Mouse (Mus musculus) macrophage (primary cell): Measurements from ENCODE around the gene Pars2. TPM values are rescaled to one million over a fixed set of nuclear protein-coding genes. Genes with fewer than 3 reads are reported as not detected.

Experiments used
- H3K27ac ChIP-seq: fragments of 350-480 bp; formaldehyde crosslinking; 2 replicates; pipeline ENCODE4 v1.9.0; 2021
- H3K36me3 ChIP-seq: fragments of 350-480 bp; formaldehyde crosslinking; 2 replicates; pipeline ENCODE4 v1.9.0; 2021; ENCODE audit errors: inconsistent target
- H3K4me3 ChIP-seq: fragments of 350-480 bp; formaldehyde crosslinking; 2 replicates; pipeline ENCODE4 v1.9.0; 2021; ENCODE audit errors: inconsistent target
- H3K79me2 ChIP-seq: fragments of 350-480 bp; formaldehyde crosslinking; 2 replicates; pipeline ENCODE4 v1.9.0; 2021; ENCODE audit errors: inconsistent target
- WGBS: methylation state at CpG from one replicate; pipeline ENCODE4 v1.1.7; 2026; ENCODE audit warnings: inconsistent platforms; ENCODE audit not compliant: missing documents; 5-methylcytosine and 5-hydroxymethylcytosine counted together
- polyA plus RNA-seq: library from polyadenylated mRNA; stranded (reverse); fragments of 250-400 nt; gene quantifications from 3 replicates; pipeline ENCODE4 v1.2.4, GENCODE M21; 2018; ENCODE audit warnings: inconsistent platforms

Pars2 gene
- polyA plus RNA-seq, 1 experiment from 2014 or later = 3.0 TPM

DNA sequence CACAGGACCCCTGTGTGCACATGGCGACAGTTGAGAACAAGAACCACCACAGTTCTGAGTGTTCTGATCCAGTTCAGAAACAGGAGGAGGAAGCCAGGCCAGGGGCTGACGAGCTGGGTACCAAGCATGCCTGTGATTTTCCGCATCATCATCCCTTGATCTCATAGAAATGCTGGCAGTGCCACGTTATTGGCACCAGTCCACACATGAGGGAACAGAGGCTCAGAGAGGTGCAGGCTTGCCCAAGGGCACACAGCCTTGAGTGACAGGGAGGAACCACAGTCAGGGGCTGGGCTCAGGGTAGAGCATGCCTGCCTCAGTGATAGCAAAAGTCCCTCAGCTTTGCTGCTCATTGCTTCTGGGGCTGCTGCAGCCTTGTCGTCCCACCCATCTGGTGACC lies 23.1 kb upstream of the Pars2 start:
- no peak overlapping the region for H3K27ac ChIP-seq
- no peaks in the 10 kb centered on the region for H3K36me3 ChIP-seq
- H3K4me3 ChIP-seq = no peak overlapping the region
- no peaks in the 10 kb centered on the region for H3K79me2 ChIP-seq
- 70% methylated on average over 5 of the region's 5 CpGs for WGBS

DNA sequence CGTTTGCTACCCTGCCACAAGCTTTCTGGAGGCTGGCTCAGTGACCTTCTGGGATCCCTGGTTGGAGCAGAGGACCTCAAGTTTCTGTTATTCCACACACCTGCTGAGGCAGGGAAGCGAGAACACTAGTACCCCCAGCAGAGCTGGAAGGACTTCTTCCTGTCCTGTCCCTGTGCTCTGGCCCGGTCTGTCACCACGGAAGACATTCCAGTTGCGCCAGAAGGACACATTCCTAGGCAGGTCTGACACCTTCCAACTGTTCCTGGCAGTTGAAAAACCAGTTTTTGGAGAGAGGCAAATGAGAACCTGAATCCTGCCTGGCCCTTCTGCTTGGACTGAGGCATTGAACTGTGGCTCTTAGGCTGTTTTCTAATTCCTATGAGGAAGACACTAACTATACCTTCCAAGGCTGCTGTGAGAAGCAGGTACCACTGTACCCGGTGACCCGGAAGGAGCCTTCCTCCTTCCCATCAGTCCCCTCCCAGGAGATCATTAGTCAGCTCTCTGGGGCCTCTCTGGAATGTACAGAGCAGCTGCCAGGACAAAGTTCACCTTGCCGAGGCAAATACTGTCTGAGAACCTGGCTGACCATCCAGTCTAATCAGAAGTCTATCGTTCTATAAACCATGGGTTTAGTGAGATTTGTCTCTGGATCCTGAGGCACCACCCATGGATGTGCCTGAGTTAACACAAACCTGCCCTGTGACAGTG lies 22.1 kb upstream of the Pars2 start:
- no peak overlapping the region for H3K4me3 ChIP-seq
- no peaks in the 10 kb centered on the region for H3K36me3 ChIP-seq
- no peaks in the 10 kb centered on the region for H3K79me2 ChIP-seq
- no peak overlapping the region for H3K27ac ChIP-seq
- WGBS = 49% methylated on average over 9 of the region's 9 CpGs

DNA sequence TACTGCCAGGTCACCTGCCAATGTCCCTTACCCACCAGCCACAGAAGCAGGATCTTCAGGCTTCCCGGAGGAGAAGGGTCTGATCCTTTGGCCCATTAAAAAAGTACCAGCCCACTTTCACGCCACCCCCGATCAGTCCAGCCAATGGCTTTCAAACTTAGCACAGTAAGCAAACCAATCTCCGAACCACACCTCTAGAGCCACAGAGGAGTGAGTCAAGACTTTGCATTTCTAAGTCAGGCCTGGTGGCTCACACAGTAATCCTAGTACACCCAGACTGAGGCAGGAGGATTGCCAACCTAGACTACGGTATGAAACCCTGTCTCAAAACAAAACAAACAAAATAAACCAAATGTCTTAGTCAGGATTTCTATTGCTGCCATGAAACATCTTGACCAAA lies 21.5 kb upstream of the Pars2 start:
- Histone ChIP-seq H3K36me3 (no peaks in the 10 kb centered on the region), H3K27ac (no peak overlapping the region), H3K79me2 (no peaks in the 10 kb centered on the region), H3K4me3 (no peak overlapping the region)
- 75% methylated on average over 5 of the region's 5 CpGs for WGBS

DNA sequence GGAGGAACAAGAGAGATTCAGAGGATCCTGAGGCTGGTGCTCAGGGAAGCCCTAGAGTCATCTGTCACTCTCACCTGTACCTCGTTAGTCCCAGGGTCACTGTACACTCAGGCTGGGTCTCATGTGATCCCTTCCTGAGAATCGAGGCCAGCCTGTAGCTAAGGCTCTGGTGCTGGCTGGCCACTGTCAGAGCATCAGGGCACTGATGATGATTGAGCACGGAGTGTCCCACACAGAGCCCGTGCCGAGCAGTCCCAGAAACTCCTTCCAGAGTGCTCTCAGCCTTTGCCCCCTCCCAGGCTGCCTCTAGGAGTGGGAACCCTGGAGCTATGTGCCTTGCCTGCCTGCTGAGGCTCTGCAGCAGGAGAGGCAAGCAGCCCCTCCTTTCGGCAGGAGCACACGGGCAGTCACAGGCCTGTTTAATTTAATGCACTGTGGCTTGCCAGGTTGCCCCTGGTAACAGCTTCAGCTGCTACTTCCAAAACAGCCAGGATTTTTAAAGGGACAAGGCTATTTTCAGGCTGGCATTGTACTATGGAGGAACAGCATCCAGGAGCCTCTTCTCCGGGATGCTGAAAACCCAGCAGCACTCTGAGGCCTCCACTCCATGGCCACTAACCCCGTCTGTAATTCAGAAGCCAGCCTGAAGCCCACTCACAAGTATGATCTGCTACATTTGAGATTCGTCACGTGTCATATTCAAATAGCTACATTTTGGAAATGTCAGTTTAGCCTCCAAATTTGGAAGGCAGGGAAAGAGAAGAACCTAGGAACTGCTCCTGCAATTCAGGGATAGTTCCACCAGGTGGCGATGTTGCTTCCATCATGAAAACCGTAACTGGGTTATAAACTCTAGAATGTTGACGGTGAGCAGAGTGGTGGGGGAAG lies 20.3 kb upstream of the Pars2 start:
- Histone ChIP-seq H3K36me3 (no peaks in the 10 kb centered on the region), H3K79me2 (no peaks in the 10 kb centered on the region), H3K4me3 (no peak overlapping the region), H3K27ac (no peak overlapping the region)
- whole genome bisulfite sequencing = 51% methylated on average over 14 of the region's 14 CpGs

DNA sequence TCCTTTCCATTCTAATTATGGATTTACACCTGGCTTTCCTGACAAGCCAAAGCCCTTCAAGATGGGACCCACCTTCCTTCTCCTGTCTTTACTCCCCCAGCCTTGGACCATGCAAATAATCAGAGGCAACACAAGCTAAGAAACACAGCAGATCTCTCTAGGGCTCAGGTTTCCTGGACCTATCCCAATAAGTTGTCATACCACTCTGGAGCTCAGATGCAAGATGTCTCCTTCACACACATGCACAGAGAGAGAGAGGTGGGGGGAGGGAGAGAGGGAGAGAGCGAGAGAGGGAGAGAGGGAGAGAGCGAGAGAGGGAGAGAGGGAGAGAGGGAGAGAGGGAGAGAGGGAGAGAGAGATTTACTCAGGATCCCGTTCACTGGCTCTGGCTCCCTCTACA lies 18.6 kb upstream of the Pars2 start:
- no peak overlapping the region for H3K27ac ChIP-seq
- no CpG with 5 or more reads among the region's 3 CpGs for WGBS
- no peaks in the 10 kb centered on the region for H3K79me2 ChIP-seq
- H3K4me3 ChIP-seq = no peak overlapping the region
- H3K36me3 ChIP-seq = no peaks in the 10 kb centered on the region

DNA sequence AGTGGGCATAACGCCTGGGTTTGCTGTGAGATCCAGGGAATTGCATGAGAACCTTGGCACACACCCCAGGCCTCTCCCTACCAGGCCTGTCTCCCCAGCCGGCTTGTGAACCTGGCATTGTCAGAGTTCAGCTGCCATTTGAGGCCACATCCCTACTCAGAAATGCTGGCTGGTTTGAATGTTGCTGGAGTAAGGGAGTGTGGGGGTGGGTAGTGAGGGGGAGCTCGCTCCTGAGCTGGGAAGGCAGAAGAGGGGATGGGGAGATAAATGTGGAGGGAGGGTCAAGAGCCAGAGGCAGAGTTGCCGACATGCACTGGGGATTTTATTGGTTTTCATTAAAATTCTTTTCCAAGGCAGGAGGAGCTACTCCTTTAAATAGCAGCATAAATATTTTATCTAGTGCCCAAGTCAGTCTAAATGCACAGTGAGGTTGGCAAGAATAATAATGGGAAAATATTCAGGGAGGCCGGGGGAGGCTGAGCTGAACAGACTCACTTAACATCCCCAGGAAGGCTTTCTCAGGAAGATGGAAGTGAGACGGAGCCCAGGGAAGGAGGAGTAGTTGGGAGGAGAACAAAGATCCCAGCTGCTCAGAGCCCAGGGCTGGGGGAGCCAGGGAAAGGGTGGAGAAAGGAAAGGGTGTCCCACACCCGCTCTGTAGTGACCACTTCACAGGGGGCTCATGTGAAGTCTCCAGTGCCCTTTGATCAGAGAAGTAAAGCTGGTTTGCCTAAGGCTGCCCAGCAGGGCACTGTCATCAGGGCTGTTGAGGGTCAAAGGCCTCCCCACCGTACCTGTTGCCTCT lies 17.4 kb upstream of the Pars2 start:
- 79% methylated on average over 8 of the region's 8 CpGs for WGBS
- H3K36me3 ChIP-seq = no peaks in the 10 kb centered on the region
- no peak overlapping the region for H3K4me3 ChIP-seq
- no peak overlapping the region for H3K27ac ChIP-seq
- H3K79me2 ChIP-seq = no peaks in the 10 kb centered on the region

DNA sequence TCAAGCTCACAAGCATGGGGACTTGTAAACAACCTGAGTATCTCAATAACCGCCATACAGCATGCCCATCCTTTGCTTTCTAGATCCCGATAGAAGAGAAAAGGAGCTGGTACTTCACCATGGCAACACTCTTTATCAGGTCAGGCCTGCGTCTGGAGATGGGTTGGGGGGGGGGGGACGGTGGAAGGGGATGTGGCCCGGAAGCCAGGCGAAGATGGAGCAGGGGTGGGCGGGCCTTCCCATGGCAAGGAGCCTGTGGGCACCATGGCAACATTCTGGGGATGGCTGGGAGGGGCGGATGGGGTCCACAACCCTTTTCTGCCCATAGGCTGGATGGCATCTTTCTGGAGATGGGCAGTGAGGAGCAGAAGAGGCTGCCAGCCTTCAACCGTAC lies 16.8 kb upstream of the Pars2 start:
- no peaks in the 10 kb centered on the region for H3K79me2 ChIP-seq
- no peaks in the 10 kb centered on the region for H3K36me3 ChIP-seq
- no peak overlapping the region for H3K4me3 ChIP-seq
- WGBS = 65% methylated on average over 9 of the region's 9 CpGs
- no peak overlapping the region for H3K27ac ChIP-seq

DNA sequence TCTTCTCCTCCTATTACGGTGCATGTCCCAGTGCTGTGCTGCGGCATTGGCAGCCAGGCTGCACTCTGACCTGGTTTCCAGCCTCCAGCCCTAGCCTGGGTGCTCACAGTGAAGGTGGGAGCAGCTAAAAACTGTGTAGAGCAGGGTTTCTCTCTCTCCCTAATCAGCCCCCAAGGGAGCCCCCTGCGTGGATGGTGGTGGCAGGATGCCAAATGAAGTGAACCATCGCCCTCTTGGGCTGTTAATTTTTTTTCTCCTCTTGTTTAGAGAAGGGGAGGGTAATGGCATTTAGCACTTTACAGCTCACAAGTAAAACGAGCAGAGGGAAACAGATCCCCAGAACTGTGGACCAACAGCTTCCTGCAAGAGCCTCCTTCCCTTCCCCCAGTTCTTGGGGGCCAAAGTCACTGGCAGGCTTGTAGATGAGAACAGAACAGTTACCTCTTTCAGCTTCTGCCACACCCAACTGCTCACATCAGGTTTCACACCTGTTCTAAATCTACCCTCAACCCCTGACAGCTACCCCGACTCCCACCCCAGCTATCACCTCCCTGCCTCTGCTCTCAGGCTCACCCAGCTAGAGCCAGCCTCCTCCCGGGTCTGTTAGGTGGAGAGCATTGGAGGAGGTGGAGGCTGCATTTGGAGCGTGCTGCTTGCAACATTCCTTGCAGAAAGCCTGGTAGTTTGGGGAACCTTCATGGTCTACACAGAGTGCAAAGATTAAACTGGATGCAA lies 7.2 kb upstream of the Pars2 start:
- Histone ChIP-seq H3K4me3 (no peak overlapping the region), H3K27ac (no peak overlapping the region)
- 25% methylated on average over 8 of the region's 8 CpGs for WGBS

DNA sequence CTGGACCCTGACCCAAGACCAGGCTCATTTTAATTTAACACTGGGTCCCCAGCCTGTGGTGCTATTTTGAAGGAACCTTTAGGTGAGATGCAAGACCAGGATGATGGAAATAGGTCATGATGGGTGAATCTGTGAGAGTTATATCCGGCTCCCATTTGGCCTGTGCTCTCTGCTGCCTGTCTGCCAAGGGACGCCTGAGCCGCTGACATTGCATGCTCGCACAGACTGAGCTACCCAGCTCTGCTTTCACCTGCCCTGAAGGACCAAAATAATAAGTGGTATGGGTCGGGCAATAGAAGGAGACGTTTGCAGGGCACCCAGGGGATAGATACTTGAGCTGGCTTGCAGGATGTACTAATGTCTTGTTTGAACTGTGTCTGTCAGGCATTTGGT lies 6.7 kb upstream of the Pars2 start:
- Histone ChIP-seq H3K4me3 (no peak overlapping the region), H3K36me3 (no peaks in the 10 kb centered on the region), H3K27ac (no peak overlapping the region), H3K79me2 (no peaks in the 10 kb centered on the region)
- 92% methylated on average over 6 of the region's 6 CpGs for WGBS

More for the DNA sequence above, 7.2 kb upstream of the Pars2 start:
- Histone ChIP-seq H3K36me3 (no peaks in the 10 kb centered on the region), H3K79me2 (no peaks in the 10 kb centered on the region)

DNA sequence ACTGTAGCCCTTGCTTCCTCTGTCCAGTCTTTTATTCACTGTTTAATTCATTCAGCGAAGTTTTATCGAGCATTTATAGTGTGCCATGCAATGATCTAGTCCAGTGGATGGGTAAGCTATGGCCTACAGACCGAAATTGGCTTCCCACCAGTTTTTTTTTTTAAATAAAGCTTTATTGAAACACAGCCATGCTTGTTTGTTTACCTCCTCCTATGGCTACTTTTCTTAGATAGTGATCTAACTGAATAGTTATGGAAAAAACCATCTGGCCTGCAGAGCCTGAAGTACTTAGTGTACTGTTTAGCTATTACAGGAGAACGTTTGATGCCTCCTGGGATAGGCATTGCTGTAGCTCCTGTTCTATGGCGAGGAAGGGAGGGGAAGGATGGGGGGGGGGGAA lies 5.1 kb upstream of the Pars2 start:
- Histone ChIP-seq H3K27ac (no peak overlapping the region), H3K36me3 (no peaks in the 10 kb centered on the region), H3K4me3 (no peak overlapping the region), H3K79me2 (no peaks in the 10 kb centered on the region)
- 90% methylated on average over 5 of the region's 5 CpGs for WGBS

DNA sequence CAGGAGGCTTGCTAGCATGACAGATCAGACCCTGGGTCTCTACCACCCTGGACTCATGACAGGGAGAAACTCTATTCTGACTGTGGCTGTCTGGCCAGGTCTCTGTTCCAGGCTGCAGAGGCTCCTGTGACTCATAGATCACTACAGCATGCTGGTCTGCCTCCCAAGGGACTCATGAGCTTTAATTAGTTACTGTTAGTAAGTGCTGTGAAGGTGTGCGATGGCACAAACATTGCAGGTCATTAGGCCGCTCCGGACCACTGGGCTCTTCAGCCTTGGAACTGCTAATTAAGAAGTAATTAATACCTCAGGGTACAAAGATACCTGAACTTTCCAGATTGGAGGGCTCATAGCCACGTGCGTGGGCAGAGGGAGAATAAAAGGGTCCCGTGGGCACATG lies 3.7 kb upstream of the Pars2 start:
- 96% methylated on average over 6 of the region's 6 CpGs for WGBS
- H3K27ac ChIP-seq = no peak overlapping the region
- no peak overlapping the region for H3K4me3 ChIP-seq
- no peaks in the 10 kb centered on the region for H3K36me3 ChIP-seq
- H3K79me2 ChIP-seq = peaks cover 7% of the 10 kb centered on the region; the same call in 1 of the 2 replicates

DNA sequence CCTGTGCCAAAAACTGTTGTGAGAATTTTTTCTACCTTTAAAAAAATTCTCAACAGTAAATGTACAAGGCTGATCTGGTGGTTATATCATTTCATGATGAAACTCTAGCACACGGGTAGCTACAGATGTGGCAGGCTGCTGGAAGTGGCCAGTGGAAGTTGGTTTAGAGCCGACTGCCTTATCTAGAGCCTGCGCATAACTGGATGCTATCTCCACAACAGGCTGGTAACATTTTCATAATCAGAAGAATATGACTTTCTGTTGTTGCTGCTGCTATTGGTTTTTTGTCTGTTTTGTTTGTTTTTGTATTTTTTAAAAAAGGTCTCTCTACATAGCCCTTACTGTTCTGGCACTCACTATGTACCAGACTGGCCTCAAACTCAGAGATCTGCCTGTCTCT lies 1.7 kb downstream of the Pars2 start:
- no peak overlapping the region for H3K4me3 ChIP-seq
- H3K27ac ChIP-seq = no peak overlapping the region
- H3K79me2 ChIP-seq = peaks cover 7% of the 10 kb centered on the region; the same call in 1 of the 2 replicates
- peaks cover 9% of the 10 kb centered on the region; the same call in 1 of the 2 replicates for H3K36me3 ChIP-seq
- 80% methylated on average over 3 of the region's 3 CpGs for WGBS

DNA sequence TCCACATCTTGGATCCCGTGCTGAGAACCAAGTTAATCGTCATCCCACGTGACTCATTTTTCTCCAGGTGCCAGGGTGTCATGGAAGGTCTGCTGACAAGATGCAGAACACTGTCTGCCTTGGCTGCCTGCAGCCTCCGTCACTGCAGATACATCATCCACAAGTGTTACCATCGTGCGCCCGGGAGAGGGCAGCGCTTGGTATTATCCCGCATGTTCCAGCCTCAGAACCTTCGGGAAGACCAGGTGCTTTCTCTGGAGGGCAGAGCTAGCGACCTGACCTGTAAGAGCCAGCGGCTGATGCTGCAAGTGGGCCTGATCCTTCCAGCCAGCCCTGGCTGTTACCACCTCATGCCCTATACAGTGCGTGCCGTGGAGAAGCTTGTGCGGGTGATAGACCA lies 2.2 kb downstream of the Pars2 start:
- Histone ChIP-seq H3K4me3 (no peak overlapping the region), H3K36me3 (peaks cover 9% of the 10 kb centered on the region; the same call in 1 of the 2 replicates), H3K27ac (no peak overlapping the region), H3K79me2 (peaks cover 7% of the 10 kb centered on the region; the same call in 1 of the 2 replicates)
- WGBS = 98% methylated on average over 15 of the region's 15 CpGs

DNA sequence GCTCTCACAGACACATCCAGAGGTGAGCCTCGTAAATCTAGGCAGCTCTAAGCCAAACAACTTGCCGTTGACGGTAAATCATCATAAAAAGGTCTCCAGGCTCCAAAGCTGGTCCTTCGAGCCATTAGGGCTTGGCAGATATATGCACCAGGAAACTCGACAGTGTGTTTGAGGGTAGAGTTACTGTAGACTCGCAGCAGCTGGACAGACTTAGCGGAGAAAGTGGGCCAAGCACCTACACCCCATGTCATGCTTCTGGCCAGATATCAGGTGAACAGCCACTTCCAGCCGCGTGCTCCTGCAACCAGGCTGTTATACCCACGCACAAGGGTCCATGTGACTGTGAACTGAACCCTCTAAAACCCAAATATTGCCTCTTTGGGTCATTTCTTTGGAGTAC lies 4.8 kb downstream of the Pars2 start:
- Histone ChIP-seq H3K27ac (no peak overlapping the region), H3K36me3 (peaks cover 26% of the 10 kb centered on the region; the same call in 1 of the 2 replicates), H3K4me3 (no peak overlapping the region), H3K79me2 (peaks cover 7% of the 10 kb centered on the region; the same call in 1 of the 2 replicates)
- 94% methylated on average over 10 of the region's 10 CpGs for WGBS
